Mouse (Mus musculus) erythroblast, embryonic 14.5 days (primary cell): ENCODE data around the gene Igll1.

Source experiments
- GATA1 ChIP-seq: IDR thresholded peaks from 2 replicates; pipeline ENCODE4 v1.6.1; 2012; ENCODE audit warnings: low read length, inconsistent platforms, mixed read lengths
- TAL1 ChIP-seq: IDR thresholded peaks from 3 replicates; pipeline ENCODE4 v1.6.1; 2012; ENCODE audit warnings: low read length, inconsistent platforms, mixed read lengths

GRCm38 (mm10) chr16:16911641-16912597 is 48.1 kb upstream of the Igll1 start:
- TF ChIP-seq TAL1 (no peak), GATA1 (no peak)
